Mouse (Mus musculus) lung, adult 18-20 months (tissue): ENCODE measurements at regions not wholly inside any gene's neighbourhood (a gene's known extent, or its start where the extent isn't known, plus 50 kb on each side); places are given as distances from the start of the nearest gene placed in this dataset.
"Not testable (repeated sequence)": the region's sequence is repeated elsewhere in the genome, so short reads cannot be mapped to it uniquely, and the experiment has no call there.

ENCODE experiments used
- DNase-seq, 2 experiments: peaks; one replicate each; pipeline ENCODE4 v3.0.0; 2022; ENCODE audit warnings: mixed read lengths in 2 of 2

DNA sequence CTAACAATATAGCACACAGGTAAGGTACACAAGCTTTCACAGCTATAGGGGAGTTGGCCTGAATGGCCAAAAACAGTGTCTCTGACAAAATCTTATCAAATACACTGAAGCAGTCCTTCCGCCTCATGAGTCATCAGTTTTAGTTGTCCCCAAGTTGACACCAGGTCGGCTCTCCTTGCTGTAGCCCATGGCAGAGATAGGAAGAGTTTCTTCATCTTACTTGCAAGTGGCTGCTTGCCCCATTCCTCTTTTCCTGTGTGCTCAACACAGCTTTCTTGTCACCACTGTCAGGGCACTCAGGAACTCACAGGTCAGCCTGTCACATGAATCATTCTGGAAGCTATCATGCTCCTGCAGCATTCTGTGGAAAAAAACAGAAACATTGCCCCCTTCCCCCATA is 77.1 kb downstream of the Olfr721-ps1 start:
- DNase-seq: not testable (repeated sequence)

GRCm38 (mm10) chr14:14481840-14482239 is 80.7 kb downstream of the Olfr721-ps1 start:
- DNase-seq: no peak

DNA sequence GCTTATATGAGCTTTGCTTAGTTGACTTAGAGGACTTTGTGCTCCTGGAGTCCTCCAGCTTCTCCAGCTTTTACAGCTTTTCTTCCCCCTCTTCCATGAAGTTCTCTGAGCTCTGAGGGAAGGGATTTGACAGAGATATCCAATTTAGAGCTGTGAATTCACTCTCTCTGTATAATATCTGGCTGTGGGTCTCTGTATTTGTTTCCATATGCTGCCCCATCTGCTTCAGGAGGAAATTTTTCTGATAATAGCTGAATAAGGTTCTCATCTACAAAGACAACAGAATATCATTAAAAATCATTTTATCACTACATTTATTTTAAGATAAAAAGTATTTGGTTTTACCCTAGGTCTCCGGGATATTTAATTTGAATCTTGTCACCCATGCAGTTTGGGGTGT is 85.3 kb downstream of the Olfr721-ps1 start:
- no peak for DNase-seq

DNA sequence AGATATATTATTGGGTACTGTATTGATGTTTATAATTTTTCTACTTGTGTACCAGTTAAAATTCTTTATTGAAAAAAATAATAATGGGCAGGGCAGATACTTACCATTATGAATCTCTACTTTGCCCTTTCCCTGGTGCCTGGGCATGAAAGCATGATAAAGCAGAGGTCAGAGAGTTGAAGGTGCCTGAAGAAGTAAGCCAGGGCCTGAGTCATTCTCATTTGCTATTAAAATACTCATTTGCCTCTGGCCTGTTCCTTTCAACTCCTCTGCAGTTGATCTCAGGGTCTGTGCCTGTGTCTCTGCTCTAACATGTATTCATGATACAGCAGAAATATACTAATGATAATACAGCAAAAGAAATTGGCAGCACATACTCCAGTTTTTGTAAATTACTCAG is 89.4 kb downstream of the Olfr721-ps1 start:
- DNase-seq: no peak

- DNase-seq: no peak
These were observed 90.9 kb downstream of the Olfr721-ps1 start for GRCm38 (mm10) chr14:14492041-14492440.

- DNase-seq: no peak
These were observed 110.8 kb downstream of the Olfr721-ps1 start for GRCm38 (mm10) chr14:14511927-14512326.

DNA sequence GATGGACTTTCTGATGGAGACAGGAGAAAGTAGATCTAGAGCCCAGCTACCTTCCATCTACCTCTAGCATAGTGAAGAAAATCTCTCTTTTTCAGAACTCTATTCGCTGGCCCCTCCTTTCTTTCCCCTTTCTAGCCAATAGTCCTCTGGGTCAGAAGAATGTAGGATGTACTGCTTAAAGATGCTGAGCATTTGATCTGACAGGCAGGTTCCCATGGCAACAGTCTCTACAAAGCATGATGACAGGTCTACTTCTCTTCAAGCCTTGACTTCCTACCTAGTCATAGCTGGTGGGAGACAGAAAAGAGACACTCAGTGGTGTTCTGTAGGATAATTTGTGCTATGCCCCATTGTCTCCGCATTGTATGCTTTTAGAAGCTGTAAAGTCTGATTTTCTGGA is 112.0 kb downstream of the Olfr721-ps1 start:
- DNase-seq: no peak

- no peak for DNase-seq
These were observed 112.4 kb downstream of the Olfr721-ps1 start for GRCm38 (mm10) chr14:14513498-14513897.

DNA sequence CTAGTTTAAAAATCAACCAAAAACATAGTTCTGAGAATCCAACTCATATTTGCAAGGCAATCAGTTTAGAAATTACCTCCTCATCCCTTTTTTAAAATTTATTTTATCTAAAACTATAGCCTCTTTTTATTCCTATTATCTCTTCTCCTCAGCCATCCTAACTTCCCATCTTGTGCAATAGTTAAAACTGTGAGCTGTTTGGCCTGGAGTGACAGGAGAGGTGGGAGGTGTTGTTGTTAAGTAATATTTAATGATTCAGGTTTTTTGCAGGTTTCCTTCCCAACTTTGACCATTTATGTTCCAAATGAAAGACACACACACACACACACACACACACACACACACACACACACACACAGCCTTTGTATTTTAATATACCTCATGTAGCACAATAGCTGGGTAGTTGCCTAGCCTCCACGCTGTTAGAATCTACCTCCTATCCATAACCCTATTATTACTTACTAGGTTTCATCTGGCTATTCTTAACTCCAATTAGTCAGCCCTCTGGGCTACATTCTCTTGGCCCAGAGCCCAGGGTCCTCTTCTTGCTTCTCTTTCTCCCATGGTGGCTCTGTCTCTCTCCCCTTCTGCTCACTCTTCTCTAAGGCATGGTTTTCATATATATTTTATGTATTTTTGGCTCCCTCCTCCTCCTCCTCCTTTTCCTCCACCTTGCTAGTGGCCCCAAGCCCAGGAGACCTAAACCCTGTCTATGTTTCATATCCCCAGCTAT is 113.5 kb downstream of the Olfr721-ps1 start:
- no peak for DNase-seq

GRCm38 (mm10) chr14:14515363-14515762 is 114.3 kb downstream of the Olfr721-ps1 start:
- DNase-seq: no peak

DNA sequence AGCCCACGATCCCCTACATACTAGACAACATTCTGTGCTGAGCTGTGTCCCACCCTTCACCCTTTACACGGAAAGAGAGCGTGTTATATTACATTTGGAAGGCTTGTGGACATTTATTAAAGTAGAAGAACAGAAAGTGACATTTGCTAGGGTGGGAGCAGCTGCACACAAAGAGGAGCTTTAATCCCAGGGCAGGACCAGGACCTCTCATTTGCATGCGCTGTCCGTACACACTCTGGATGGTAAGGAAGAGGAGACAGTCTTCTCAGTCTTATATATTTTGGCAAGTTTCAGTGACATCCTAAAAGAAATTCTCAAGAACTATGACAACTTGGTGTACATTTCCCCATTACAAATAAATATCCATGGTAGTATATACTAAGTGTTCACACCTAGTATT is 114.8 kb downstream of the Olfr721-ps1 start:
- no peak for DNase-seq

DNA sequence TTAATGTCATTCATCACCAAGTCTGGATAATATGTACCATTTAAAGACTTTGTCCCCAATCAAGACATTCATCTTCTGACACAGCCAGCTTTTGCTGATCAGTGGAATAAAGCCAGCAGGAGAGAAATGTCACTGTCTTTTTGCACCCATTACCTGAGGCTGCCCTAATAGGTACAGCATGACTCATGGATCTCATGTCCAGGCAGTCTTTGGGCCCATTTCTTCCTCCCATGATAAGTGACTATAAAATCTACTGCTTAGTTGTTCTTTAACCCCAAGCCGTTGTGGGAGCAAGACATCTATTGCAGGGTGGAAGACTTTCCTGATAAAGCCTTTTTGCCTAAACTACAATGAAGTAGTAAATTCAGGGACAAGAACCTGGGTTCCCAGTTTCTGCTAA is 116.9 kb downstream of the Olfr721-ps1 start:
- no peak for DNase-seq

- no peak for DNase-seq
These were observed 117.7 kb downstream of the Olfr721-ps1 start for GRCm38 (mm10) chr14:14518841-14519240.

DNA sequence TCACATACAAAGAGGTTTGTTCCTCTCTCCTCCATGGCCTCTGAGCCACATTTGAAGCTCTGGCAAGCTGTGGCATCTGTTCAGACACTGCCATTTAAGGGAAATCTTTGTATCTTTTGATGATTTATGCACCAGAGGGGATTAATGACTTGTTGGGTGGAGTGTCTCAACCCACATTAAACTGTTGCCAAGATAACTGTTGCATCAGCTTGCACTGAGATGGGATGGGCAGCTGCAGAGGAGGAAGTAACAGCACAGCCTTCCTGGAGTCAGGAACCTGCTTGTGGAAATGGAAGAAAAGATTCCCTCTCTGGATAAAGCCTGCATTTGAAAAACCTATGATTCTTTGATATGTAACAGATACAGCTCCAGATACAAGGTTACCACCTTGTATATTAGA is 119.1 kb downstream of the Olfr721-ps1 start:
- no peak for DNase-seq

DNA sequence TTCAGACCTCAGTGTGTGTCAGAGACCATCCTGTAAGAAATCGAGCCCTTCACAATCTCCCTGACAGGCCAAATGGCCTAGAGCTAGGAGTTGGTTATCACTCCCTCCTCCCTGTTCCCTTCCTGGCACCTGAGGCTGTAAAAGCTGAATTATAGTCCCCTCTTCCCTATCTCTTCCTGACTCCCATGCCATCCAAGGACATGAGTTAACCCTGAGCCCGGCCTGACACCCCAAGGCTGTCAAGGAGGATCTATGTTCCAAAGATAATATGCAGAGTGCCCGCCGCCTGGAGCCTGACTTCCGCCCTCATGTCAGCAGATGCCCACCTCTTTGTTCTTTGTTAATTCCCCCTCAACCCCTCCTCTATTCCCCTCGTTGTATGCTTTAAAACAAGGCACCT is 120.2 kb downstream of the Olfr721-ps1 start:
- DNase-seq: not testable (repeated sequence)

- DNase-seq: no peak
These were observed 124.1 kb downstream of the Olfr721-ps1 start for GRCm38 (mm10) chr14:14525225-14525624.

DNA sequence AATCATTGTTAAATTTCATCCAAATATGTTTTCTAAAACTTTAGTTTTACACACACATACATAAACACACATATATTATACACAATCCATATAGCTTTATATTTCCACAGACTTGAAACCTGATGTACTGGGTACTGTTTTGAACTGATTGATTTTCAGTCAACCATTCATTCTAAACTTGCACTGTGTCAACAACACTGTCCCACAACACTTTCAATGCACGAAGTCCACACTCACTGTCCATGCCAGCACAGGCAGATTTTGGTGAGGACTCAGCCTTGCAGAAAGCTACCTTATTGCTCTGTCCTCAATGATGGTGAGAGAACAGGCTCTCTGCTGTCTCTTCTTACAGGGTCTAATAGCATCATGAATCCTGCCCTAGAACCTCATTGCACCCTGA is 127.3 kb downstream of the Olfr721-ps1 start:
- no peak for DNase-seq

DNA sequence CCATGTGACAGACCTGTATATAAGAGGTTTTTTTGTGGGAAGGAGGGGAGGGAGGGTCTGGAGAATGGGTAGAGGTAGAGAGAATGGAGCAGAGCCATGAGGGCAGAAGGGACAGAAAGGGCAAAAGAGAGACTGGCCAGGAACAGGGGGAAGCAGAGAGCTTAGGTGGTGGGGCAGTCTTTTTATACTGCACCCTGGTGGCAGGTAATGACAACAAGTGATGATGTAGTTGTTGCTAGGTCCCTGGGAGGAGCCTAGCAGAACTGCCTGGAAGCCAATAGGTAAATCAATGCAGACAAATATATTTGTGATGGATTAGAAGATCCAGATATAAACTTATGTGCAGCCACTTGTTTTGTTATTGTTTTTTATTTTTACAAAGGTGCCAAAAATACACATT is 140.1 kb downstream of the Olfr721-ps1 start:
- no peak for DNase-seq

GRCm38 (mm10) chr14:14541705-14542104 is 140.6 kb downstream of the Olfr721-ps1 start:
- no peak for DNase-seq

GRCm38 (mm10) chr14:14544236-14544635 is 143.1 kb downstream of the Olfr721-ps1 start:
- no peak for DNase-seq

- DNase-seq: no peak
These were observed 149.9 kb upstream of the Slc4a7 start for GRCm38 (mm10) chr14:14552201-14552600.

- DNase-seq: no peak
These were observed 127.2 kb upstream of the Slc4a7 start for GRCm38 (mm10) chr14:14574851-14575250.

DNA sequence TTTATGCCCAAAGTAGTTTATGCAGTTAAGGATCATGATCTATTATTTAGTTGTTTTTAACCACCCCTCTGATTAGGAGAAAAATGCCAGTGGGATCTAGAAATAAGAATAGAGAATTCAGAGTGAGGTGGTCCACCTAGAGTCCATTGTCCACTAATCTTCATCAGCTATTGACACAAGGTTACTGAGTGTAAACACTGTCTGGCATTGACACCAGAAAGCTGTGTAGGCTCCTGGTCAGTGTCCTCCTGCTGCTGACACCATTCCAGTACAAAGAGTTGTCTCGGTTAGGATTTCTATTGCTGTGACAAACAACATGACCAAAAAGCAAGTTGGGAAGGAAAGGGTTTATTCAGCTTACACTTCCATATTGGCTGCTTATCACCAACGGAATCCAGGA is 110.1 kb upstream of the Slc4a7 start:
- DNase-seq: no peak

- no peak for DNase-seq
These were observed 107.3 kb upstream of the Slc4a7 start for GRCm38 (mm10) chr14:14594753-14595152.
